Mouse (Mus musculus) megakaryocyte, embryonic 14.5 days (primary cell): ENCODE measurements around the gene Deup1.

Experiments used
- FLI1 ChIP-seq: IDR thresholded peaks from 2 replicates; pipeline ENCODE4 v1.6.1; 2012; ENCODE audit warnings: low read length, inconsistent platforms, mixed read lengths
- GATA1 ChIP-seq: IDR thresholded peaks from 3 replicates; pipeline ENCODE4 v1.6.1; 2012; ENCODE audit warnings: mixed read lengths, low read length, inconsistent platforms, borderline replicate concordance

- TF ChIP-seq GATA1 (no peak), FLI1 (no peak)
Measured at GRCm38 (mm10) chr9:15516007-15516406, 111.7 kb downstream of the Deup1 start.
